Mouse (Mus musculus) E14TG2a.4 (cell line): ENCODE measurements at regions not wholly inside any gene's neighbourhood (a gene's known extent, or its start where the extent isn't known, plus 50 kb on each side); places are given as distances from the start of the nearest gene placed in this dataset.

Experiments
- H3K27me3 ChIP-seq: 2 replicates; pipeline ENCODE4 v1.6.1; 2014; ENCODE audit warnings: low read length, control low read depth; ENCODE audit not compliant: insufficient read depth
- H3K36me3 ChIP-seq: 2 replicates; pipeline ENCODE4 v1.6.1; 2014; ENCODE audit warnings: low read length, control low read depth; ENCODE audit not compliant: insufficient read depth
- H3K4me1 ChIP-seq: replicated peaks from 2 replicates; pipeline ENCODE4 v1.6.1; 2014; ENCODE audit warnings: low read depth, low read length, control low read depth
- H3K4me3 ChIP-seq: replicated peaks from 2 replicates; pipeline ENCODE4 v1.5.1; 2014; ENCODE audit warnings: mild to moderate bottlenecking, low read length
- H3K9me3 ChIP-seq: 2 replicates; pipeline ENCODE4 v1.6.1; 2014; ENCODE audit warnings: low read length, control low read depth
- CTCF ChIP-seq: conservative IDR thresholded peaks from 2 replicates; pipeline ENCODE4 v1.5.1; 2014; ENCODE audit warnings: low read length
- NANOG ChIP-seq: IDR thresholded peaks from 2 replicates; pipeline ENCODE4 v1.6.1; 2014; ENCODE audit warnings: borderline replicate concordance, low read length, mixed read lengths
- POU5F1 ChIP-seq: IDR thresholded peaks from 2 replicates; pipeline ENCODE4 v1.6.1; 2014; ENCODE audit warnings: low read length, borderline replicate concordance

DNA sequence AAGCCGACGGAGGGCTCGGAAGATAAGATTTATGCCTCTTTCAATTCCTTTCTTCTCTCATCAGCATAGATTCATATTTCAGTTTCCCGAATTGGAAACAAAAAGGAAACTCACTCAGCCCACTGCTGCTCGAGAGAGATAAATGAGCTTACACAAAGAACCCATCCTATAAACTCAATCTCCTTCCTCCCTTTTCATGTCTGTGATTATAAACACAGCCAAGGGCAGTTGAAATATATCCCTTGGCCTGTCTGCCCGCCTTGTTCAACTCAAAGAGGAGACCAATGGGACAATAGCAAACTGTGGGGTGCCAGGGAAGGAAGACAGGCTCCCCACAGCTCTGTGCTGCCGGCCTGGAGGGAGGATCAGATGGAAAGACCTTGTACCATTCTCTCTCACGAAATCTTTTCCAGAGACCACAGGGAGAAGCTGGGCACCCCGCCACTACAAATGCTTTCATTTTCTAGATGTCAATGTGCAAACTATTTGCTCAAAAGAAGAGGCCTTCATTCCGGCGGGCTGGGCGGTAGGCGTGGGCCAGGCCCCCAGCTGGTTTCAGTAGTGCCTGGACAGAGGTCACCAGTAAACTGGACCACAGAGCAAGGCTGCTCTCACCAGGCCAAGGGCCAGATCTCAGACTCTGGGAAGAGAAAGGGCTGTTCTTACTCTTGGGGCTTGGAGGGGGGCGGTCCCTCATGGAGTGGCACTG, 69.7 kb upstream of the Syt13 start:
- peak overlapping the region; percentile 32; the same call in 1 of the 2 replicates for H3K4me3 ChIP-seq

DNA sequence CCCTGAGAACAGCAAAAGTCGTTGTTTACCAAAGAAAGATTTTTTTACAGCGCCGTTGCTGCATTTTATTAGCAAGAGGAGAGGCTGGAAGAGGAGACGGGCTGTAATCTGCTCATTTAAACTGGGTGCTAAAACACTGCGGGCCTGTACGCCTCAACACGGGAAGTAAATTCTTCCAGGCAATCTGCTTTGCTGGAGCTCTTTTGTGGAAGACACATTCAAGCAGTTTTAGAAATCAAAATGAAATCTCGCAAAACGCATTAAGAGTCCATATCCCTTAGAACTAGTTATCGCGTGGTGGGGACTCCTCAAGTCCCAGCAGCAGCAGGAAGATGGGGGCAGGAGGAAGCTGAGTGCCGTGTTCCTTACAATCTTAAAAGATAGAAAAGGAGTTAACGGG, 65.9 kb upstream of the Syt13 start:
- Histone ChIP-seq H3K9me3 (no peaks in the 10 kb centered on the region), H3K4me1 (peaks cover 21% of the 10 kb centered on the region), H3K4me3 (no peak overlapping the region), H3K36me3 (no peaks in the 10 kb centered on the region), H3K27me3 (peaks cover 12% of the 10 kb centered on the region; the same call in 1 of the 2 replicates)
- TF ChIP-seq POU5F1 = no peak
- TF ChIP-seq NANOG = no peak
- TF ChIP-seq CTCF = no peak

More for the DNA sequence above, 69.7 kb upstream of the Syt13 start:
- Histone ChIP-seq H3K9me3 (no peaks in the 10 kb centered on the region), H3K4me1 (peaks cover 6% of the 10 kb centered on the region; the same call in 1 of the 2 replicates), H3K27me3 (peaks cover 8% of the 10 kb centered on the region; the same call in 1 of the 2 replicates), H3K36me3 (no peaks in the 10 kb centered on the region)
- TF ChIP-seq NANOG = no peak
- no peak for TF ChIP-seq POU5F1
- TF ChIP-seq CTCF = no peak

DNA sequence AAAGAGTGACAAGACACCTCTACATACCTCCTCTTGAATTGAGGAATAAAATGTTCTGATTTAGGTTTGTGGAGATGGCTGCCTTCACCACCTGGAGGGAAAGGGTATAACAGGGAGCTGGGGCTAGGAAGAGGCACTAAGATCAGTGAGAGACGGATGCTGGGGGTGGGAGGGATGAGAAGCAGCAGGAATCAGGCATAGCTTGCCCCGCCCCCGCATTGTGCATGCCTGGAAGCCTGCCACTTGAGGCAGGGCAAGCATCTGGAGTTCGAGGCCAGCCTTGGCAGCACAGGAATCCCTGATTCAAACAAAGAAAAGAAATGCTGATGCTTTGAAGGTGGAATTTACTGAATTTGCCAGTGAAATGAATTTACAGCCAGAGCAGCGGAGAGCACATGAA, 63.6 kb upstream of the Syt13 start:
- Histone ChIP-seq H3K9me3 (no peaks in the 10 kb centered on the region), H3K27me3 (peaks cover 8% of the 10 kb centered on the region; the same call in 1 of the 2 replicates), H3K36me3 (no peaks in the 10 kb centered on the region), H3K4me1 (peaks cover 22% of the 10 kb centered on the region), H3K4me3 (no peak overlapping the region)
- no peak for TF ChIP-seq POU5F1
- no peak for TF ChIP-seq NANOG

DNA sequence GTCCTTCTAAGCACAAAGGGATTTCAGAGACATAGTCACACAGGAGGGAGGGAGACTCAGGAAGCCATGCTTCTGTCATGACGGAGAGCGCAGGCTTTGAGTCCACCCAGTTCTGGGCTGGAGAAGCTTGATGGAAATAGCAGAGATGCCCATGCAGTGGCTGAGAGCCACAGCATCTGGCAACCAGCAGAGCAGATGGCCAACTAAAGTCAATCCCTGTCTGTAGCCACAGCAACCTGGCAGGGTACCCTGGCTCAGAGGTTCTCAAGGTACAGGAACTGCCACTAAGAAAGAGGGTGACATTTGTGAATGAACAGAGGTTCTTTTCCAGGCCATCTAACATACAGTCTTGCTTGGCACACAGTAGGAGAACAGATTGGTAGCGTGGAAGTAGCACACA, 61.7 kb upstream of the Syt13 start:
- Histone ChIP-seq H3K9me3 (no peaks in the 10 kb centered on the region), H3K4me1 (peaks cover 22% of the 10 kb centered on the region), H3K27me3 (0 out of 2 replicates have a peak, but pooled peaks cover 6% of the 10 kb centered on the region), H3K36me3 (no peaks in the 10 kb centered on the region), H3K4me3 (no peak overlapping the region)
- TF ChIP-seq POU5F1 (no peak), CTCF (no peak), NANOG (no peak)

DNA sequence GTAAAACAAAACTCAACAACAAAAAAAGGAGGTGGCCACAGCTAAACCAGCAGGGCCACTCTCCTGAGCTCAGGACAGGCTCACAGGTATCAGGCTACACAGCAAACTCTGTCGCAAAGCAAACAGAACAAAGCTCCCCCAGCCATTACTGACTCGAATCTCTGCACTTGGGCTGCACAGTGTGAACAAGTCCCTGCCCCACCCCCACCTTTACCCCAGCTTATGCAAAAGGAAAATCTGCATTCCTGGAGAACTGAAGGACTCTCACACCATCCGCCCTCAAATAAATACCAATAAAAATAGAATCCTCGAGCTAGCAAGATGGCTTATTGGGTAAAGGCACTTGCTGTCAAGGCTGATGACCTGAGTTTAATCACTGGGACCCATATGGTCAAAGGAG, 60.6 kb upstream of the Syt13 start:
- Histone ChIP-seq H3K4me3 (no peak overlapping the region), H3K4me1 (peaks cover 22% of the 10 kb centered on the region), H3K36me3 (no peaks in the 10 kb centered on the region), H3K9me3 (no peaks in the 10 kb centered on the region), H3K27me3 (0 out of 2 replicates have a peak, but pooled peaks cover 6% of the 10 kb centered on the region)
- no peak for TF ChIP-seq CTCF
- TF ChIP-seq NANOG = no peak
- no peak for TF ChIP-seq POU5F1

DNA sequence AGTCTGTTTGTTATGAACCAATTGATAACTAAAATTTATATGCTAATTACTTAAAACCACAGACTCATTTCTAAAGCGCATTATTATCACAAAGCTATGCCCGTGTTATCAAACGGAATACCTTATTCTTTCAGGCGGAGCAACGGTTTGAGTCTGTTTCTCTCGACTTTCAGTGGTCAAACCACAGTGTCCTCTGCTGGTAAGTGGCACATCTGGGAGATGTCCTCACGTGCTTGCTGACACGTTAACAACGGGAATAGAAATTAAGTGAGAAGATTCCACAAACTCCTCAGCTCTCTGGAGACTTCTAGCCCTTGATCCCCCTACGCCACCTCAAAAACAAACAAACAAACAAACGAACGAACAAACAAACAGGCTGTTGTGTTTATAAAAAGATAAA, 58.9 kb upstream of the Syt13 start:
- Histone ChIP-seq H3K4me3 (no peak overlapping the region), H3K36me3 (no peaks in the 10 kb centered on the region), H3K4me1 (peaks cover 18% of the 10 kb centered on the region), H3K27me3 (0 out of 2 replicates have a peak, but pooled peaks cover 6% of the 10 kb centered on the region), H3K9me3 (no peaks in the 10 kb centered on the region)
- TF ChIP-seq POU5F1 (no peak), NANOG (no peak)

DNA sequence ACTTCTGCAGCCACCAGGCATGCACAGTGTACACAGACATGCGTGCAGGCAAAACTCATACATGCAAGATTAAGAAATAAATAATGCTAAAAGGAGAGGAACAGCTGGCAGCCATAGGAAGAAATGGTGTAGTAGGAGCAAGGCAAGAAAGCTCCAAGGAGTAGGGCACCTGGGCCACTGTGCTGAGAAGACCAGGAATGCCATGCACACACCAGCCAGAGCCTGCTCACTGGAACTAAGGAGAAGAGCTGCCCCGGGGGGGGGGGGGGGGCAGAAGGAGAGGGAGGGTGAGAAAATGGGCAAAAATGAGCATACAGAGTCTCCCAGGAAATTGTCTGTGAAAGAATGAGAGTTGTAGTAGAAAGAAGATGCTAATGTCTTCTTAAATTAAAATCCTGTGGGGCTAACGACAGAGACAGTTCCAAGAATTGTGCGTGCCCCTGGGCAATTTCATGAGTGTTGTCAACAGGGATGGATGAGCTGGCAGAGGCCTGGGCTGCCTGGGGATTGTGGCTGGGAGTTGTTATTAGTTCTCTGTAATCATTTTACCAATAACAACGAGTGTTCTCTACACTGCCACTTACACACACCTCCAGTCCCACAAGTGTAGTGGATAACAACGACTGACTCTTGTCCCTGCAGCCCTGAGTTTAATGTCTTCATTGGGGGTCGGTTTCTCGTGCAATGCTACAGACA, 54.2 kb upstream of the Syt13 start:
- Histone ChIP-seq H3K4me3 (no peak overlapping the region), H3K9me3 (no peaks in the 10 kb centered on the region; the same call in 1 of the 2 replicates), H3K4me1 (no peaks in the 10 kb centered on the region), H3K36me3 (no peaks in the 10 kb centered on the region), H3K27me3 (0 out of 2 replicates have a peak, but pooled peaks cover 2% of the 10 kb centered on the region)
- no peak for TF ChIP-seq POU5F1
- no peak for TF ChIP-seq CTCF
- TF ChIP-seq NANOG = no peak
